ENCODE assay signal across 12 mouse cellular contexts in genomic region chr9:21235341-21235740, GRCm38 (mm10). TPM values are rescaled to one million over a fixed set of nuclear protein-coding genes. Genes with fewer than 3 reads are reported as not detected.
DNase-seq lines count a peak whose midpoint lies in the region; ATAC-seq and TF ChIP-seq lines count a peak whose summit lies in the region.
"Had no signal": no experiment of that assay in that cellular context is flagged by ENCODE, and none has a peak within 500 bp of the region (broad histone marks: within the 10 kb centered on the region; RNA-seq: fewer than 3 reads in every experiment).

No protein-coding gene starts in this region.

- H3K4me1 ChIP-seq in kidney, adult 2 months (ENCODE audit: control insufficient read depth, insufficient read depth, low read length) = peaks cover 18% of the 10 kb centered on the region
- H3K4me1 ChIP-seq in liver, embryonic 12.5 days = peaks cover 49% of the 10 kb centered on the region

- no peak for ATAC-seq in liver, embryonic 12.5 days

- no peaks in the 10 kb centered on the region for H3K9me3 ChIP-seq in liver, embryonic 12.5 days (replicated peaks)
- H3K9me3 ChIP-seq: hindbrain, embryonic 15.5 days had no signal

- no peak for TF ChIP-seq POLR2A in kidney, adult 2 months (IDR thresholded peaks at IDR 0.05; ENCODE audit: low read depth, low read length)

- peak overlapping the region; percentile 29; the same call in 1 of the 2 replicates for H3K27ac ChIP-seq in kidney, adult 2 months (ENCODE audit: insufficient read depth, low read depth, low read length)
- peak overlapping the region; percentile 46; the same call in 1 of the 2 replicates for H3K27ac ChIP-seq in liver, embryonic 12.5 days
- H3K27ac ChIP-seq: hindbrain, embryonic 15.5 days had no signal

- peak overlapping the region; percentile 8; the same call in 1 of the 2 replicates for H3K9ac ChIP-seq in liver, embryonic 12.5 days
- H3K9ac ChIP-seq: hindbrain, embryonic 15.5 days had no signal

- no peak for TF ChIP-seq CTCF in kidney, adult 2 months (conservative IDR thresholded peaks at IDR 0.05; ENCODE audit: insufficient read depth, insufficient read length, low read depth, low read length)

- peak; percentile 52 for DNase-seq in kidney, adult 2 months
- DNase-seq in kidney, postnatal 4 days = no peak
- peak; percentile 38 for DNase-seq in thymus, postnatal 25 days
- DNase-seq in thymus, postnatal 36 days = no peak
- DNase-seq in frontal cortex, postnatal 14 days (ENCODE audit: low spot score in 2 of 2) = no peak
- DNase-seq in right cerebral cortex, postnatal 36 days (ENCODE audit: low spot score in 2 of 2) = no peak
- DNase-seq: kidney, postnatal 10 days; left cerebral cortex, postnatal 4 days; lung, postnatal 4 days had no signal

- WGBS in kidney, adult 2 months = 65% methylated on average over 4 of the region's 4 CpGs
- 79% methylated on average over 4 of the region's 4 CpGs for WGBS in liver, embryonic 12.5 days (ENCODE audit: insufficient replicate concordance)

- H3K4me2 ChIP-seq in liver, embryonic 12.5 days = no peak overlapping the region; the same call in 1 of the 2 replicates
- H3K4me2 ChIP-seq: heart, embryonic 11.5 days; hindbrain, embryonic 15.5 days had no signal

- no peaks in the 10 kb centered on the region; the same call in 1 of the 2 replicates for H3K36me3 ChIP-seq in kidney, adult 2 months (ENCODE audit: control insufficient read depth, insufficient read depth, low read length)
- peaks cover 70% of the 10 kb centered on the region for H3K36me3 ChIP-seq in liver, embryonic 12.5 days

- H3K27me3 ChIP-seq in kidney, adult 2 months (replicated peaks; ENCODE audit: control insufficient read depth, insufficient read depth, low read length) = no peaks in the 10 kb centered on the region
- H3K27me3 ChIP-seq in liver, embryonic 12.5 days (replicated peaks) = no peaks in the 10 kb centered on the region
- H3K27me3 ChIP-seq: hindbrain, embryonic 15.5 days had no signal

- no peak overlapping the region for H3K4me3 ChIP-seq in kidney, adult 2 months (ENCODE audit: insufficient read depth, low read depth, low read length)
- no peak overlapping the region for H3K4me3 ChIP-seq in liver, embryonic 12.5 days
- H3K4me3 ChIP-seq: hindbrain, embryonic 15.5 days had no signal

RNA-seq across cellular contexts. Expression of gene Keap1, which starts 3.8 kb away (rescaled TPM):
- polyA plus RNA-seq in kidney, adult 2 months (2012; rRNA removed) = 42.8 and 52.4 TPM in 2 replicates
- 39.8 and 41.6 TPM in 2 replicates for polyA plus RNA-seq in liver, embryonic 12.5 days (2016; fragmentation: Nextera tagmentation; extraction: Ambion mirVana)

RNA-seq across cellular contexts. Expression of gene S1pr5, which starts 12.9 kb away (rescaled TPM):
- 0.38 and 0.39 TPM in 2 replicates for polyA plus RNA-seq in kidney, adult 2 months (2012; rRNA removed)
- polyA plus RNA-seq in liver, embryonic 12.5 days (2016; fragmentation: Nextera tagmentation; extraction: Ambion mirVana) = 0.10 and 0.12 TPM in 2 replicates

RNA-seq across cellular contexts. Expression of gene Atg4d, which starts 29.8 kb away (rescaled TPM):
- 67.0 and 71.9 TPM in 2 replicates for polyA plus RNA-seq in kidney, adult 2 months (2012; rRNA removed)
- polyA plus RNA-seq in liver, embryonic 12.5 days (2016; fragmentation: Nextera tagmentation; extraction: Ambion mirVana) = 85.7 and 85.9 TPM in 2 replicates

RNA-seq across cellular contexts. Expression of gene Kri1, which starts 52.4 kb away (rescaled TPM):
- 14.2 and 15.9 TPM in 2 replicates for polyA plus RNA-seq in kidney, adult 2 months (2012; rRNA removed)
- 14.5 and 15.5 TPM in 2 replicates for polyA plus RNA-seq in liver, embryonic 12.5 days (2016; fragmentation: Nextera tagmentation; extraction: Ambion mirVana)

RNA-seq across cellular contexts. Expression of gene Cdkn2d, which starts 55.9 kb away (rescaled TPM):
- 20.2 and 24.1 TPM in 2 replicates for polyA plus RNA-seq in kidney, adult 2 months (2012; rRNA removed)
- 87.4 and 88.6 TPM in 2 replicates for polyA plus RNA-seq in liver, embryonic 12.5 days (2016; fragmentation: Nextera tagmentation; extraction: Ambion mirVana)

Comparison
In these comparisons a context has a peak if more than half of its experiments do, and no peak if none do; other contexts are left out.
1. DNase-seq: peak in kidney, adult 2 months (single experiment) and thymus, postnatal 25 days (single experiment); none in kidney, postnatal 4 days (0 of 2), thymus, postnatal 36 days (0 of 2), frontal cortex, postnatal 14 days (0 of 2) and right cerebral cortex, postnatal 36 days (0 of 2).